Mouse (Mus musculus): ENCODE measurements at regions not wholly inside any gene's neighbourhood (a gene's known extent, or its start where the extent isn't known, plus 50 kb on each side); places are given as distances from the start of the nearest gene placed in this dataset.

- DNase-seq (ENCODE audit: low read depth, low spot score) = no peak
These were observed 293.5 kb upstream of the Trpc7 start for GRCm38 (mm10) chr13:57189246-57189645.

DNA sequence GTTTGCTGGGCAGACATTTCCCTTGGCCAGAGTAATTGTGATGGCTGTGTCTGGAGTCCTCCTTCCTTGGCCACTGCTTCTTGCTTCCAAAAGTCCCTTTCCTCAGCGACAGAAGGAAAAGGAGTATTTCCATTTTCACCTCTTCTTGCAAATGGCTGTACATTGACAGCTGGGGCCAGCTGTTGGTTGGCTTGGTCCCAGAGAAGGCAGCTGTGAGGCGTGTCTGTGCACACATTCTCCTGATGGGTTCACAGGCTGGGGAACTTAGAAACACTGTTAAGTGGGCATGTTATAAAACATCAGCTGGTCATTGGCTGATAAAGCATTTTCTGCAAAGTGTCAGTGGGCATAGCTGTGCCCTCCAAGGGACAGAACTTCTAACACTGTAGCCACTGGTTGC lies 290.4 kb upstream of the Trpc7 start:
- no peak for DNase-seq (ENCODE audit: low read depth, low spot score)

DNA sequence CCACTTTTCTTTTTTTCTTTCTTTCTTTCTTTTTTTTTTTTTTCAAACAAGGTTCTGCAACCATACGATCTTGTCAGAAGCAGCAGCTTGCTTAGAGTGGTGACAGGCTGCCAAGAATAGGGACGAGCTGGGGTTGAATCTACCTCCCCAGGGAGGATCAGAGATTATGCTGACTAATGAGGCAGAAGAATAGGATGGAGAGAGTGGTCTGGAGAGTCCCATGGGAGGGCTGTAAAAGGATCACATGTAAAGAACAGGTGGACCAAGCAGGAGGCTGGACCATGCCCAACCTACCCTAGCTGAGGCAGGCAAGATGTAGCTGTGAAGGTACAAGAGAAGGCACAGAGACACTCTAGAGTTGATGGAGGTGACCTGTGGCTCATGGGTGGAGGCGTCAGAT lies 274.4 kb upstream of the Trpc7 start:
- no peak for DNase-seq (ENCODE audit: low read depth, low spot score)

DNA sequence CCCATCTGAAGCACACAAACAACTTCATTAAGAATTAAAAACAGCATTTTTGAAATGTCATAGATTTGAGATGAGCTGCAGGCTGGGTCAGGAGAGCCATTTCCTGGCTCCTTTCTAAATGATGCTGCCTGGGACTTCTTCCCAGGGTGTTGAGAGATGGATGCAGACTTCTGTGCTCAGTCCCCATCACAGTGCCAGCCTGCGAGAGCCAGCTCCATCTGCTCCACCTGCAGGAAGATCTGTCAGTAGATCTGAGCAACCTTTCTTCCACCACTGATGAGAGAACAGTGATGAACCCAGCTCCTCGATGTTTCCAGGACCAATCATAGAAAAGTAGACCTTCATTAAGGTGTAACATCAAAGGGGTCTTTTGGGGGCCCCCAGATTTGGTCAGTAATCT lies 273.8 kb upstream of the Trpc7 start:
- DNase-seq (ENCODE audit: low read depth, low spot score) = no peak

DNA sequence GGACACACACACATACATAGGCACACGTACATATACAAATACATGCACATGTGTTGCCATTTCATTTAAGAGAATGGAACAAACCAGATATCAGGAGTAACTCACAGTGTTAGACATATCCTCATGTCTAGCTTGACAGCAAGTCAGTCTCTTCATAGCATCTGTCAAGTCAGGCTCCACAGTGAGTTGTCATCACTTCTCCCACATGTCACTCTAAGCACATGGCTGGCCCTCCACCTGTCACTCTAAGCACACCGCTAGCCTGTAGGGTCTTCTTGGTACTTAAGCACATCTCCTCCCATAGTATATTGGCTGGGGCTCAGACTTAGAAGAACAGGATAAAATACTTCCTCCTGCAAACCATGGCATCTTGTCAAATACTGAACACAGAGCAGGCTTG lies 269.6 kb upstream of the Trpc7 start:
- DNase-seq (ENCODE audit: low read depth, low spot score) = no peak

DNA sequence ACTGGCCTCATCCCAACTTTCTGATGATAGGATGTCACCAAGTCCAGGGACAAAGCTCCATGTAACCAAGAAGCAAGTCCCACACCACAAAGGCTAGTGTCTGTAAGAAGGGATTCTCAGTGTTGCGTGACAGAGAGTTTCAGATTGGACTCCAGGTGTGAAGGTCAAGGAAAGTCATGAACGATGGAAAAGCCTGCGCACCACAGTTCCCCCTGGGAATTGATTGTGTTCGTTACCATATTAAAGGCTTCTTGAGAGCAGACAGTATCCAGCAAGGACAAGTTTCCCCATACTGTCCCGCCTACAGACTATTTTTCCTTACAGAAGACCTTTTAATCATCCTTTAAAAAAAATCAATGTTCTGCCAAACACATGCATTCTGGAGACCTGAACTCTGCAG lies 257.0 kb upstream of the Trpc7 start:
- no peak for DNase-seq (ENCODE audit: low read depth, low spot score)

- no peak for DNase-seq (ENCODE audit: low read depth, low spot score)
These were observed 251.8 kb upstream of the Trpc7 start for GRCm38 (mm10) chr13:57147623-57148022.

GRCm38 (mm10) chr13:57146708-57147107 lies 250.9 kb upstream of the Trpc7 start:
- DNase-seq (ENCODE audit: low read depth, low spot score) = no peak

DNA sequence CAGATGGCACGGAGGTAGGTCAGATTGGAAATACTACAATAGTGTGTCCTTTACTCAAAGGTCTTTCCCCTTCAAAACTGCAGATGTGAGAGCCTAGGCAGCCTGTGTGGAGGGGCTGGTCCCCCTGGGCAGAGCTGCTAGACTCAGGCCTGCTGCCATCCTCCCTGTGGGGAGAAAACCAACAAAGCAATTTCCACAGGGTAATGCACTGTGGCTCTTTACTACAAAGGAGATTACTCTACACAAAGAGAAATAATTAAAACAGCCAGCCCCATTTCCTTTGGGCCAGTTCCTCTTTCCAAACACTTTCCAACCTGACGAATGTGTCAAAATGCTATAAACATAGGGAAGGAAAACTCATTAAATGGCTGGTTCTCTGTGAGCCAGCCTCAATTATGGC lies 250.0 kb upstream of the Trpc7 start:
- DNase-seq (ENCODE audit: low read depth, low spot score) = peak; percentile 24

DNA sequence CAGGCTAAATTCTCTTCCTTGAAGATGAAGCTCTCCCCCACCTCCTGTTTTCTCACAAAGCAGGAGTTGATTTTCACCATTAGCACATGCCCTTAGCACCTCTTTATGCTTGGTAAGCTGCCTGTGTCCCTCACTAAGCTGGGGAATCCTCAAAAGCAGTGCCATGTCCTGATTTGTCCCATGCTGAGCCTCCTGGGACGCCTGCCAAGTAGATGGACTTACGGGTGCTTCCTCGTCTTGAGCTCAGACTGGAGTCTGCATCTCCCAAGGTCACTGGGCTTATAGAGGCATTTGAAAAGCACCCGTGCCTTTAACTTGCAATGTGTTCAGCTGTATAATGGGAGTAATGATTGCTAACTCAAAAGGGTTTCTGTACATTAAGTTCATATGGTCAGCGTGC lies 247.1 kb upstream of the Trpc7 start:
- DNase-seq (ENCODE audit: low read depth, low spot score) = no peak

DNA sequence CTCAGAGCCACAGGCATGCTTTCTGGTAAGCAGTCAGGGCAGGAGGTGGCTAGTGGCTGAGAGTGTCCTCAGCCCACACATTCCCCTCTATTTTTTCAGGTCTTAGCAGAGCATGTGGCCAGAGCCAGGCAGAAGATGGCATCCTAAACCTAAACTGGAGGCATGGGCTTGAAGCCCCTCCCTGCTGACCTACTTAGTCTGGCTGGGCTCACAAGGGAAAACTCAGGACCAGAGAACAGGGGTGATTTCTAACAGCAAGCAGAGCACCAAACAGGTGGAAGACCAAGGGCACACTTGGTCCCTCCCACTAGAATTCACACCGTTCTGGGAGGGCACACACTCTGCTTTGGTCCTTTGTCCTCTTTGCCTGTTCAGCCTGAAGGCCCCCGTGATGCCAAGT lies 246.6 kb upstream of the Trpc7 start:
- no peak for DNase-seq (ENCODE audit: low read depth, low spot score)

GRCm38 (mm10) chr13:57115936-57116335 lies 220.1 kb upstream of the Trpc7 start:
- no peak for DNase-seq (ENCODE audit: low read depth, low spot score)

- no peak for DNase-seq (ENCODE audit: low read depth, low spot score)
These were observed 212.2 kb upstream of the Trpc7 start for GRCm38 (mm10) chr13:57107956-57108355.

DNA sequence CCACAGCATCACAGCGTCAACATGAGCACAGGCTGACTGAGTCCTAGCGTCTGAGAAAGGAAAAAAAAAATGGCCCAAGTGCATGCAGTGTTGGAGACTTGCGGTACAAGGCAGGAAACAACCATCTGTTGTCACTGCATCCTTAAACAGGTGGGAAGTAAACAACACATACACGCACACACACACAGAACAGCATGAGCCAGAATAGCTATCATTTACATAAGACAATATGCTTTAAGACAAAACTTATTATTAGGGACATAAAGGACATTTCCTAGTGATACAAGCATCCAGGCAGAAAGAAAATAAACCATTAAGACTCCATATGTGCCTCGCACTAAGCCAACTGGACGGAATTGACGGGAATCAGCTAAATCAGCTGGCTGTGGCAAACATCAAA lies 203.8 kb upstream of the Trpc7 start:
- DNase-seq (ENCODE audit: low read depth, low spot score) = no peak

GRCm38 (mm10) chr13:57091886-57092285 lies 196.1 kb upstream of the Trpc7 start:
- DNase-seq (ENCODE audit: low read depth, low spot score) = no peak

GRCm38 (mm10) chr13:57089381-57090075 lies 193.7 kb upstream of the Trpc7 start:
- DNase-seq (ENCODE audit: low read depth, low spot score) = no peak

DNA sequence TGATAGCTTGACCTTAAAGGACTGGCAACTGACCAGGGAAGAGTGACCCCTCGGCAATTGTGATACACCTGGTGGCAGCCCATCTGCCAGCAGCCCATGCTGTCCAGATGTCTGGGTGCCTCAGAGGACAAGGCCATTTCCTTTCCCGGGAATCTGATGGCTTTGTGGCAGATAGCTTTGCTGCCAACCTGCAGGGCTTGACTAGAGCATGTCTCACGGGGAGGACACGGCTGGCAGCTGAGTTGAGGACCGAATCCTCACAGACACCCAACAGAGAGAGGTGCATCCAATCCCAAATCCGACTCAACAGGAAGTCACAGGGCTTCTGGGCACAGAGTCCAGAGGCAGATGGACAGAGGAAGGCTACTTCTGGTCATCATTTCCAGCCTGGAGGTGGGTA lies 192.2 kb upstream of the Trpc7 start:
- DNase-seq (ENCODE audit: low read depth, low spot score) = no peak

DNA sequence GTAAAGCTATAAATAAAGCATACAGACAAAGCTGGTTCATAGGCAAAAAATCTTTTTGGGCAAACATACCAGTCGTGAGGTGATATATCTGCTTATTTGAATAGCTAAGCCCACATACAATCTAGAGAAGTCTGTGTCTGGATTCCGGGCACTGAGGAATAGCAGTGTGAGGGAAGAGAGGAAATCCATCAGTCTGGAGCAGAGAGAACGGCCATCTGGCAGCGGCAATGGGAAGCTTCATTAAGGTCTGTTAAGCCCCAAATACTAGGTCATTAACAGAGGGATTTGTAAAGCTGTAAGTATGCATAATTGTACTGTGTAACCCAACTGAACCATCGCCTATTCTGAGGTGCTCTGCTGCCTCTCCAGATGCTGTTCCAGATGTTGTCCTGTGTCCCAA lies 191.6 kb upstream of the Trpc7 start:
- DNase-seq (ENCODE audit: low read depth, low spot score) = no peak

DNA sequence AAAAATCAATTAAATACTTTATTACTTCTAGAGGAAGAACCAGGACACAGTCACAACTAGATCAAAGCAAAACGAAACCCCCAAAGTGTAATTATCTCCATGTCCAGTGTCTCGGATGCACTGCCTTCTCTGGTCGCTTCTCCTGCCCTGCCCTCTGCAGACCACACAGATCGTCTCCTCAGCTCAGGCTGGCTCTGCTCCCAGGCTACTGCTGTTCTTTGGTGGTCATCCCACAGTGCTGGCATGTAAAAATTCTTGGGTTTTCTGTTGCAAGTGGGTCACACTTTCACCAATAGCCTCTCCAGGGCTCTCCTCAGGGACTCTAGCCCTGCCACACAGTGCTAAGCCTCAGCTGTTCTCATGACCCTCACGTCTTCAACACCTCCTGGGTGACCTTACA lies 188.0 kb upstream of the Trpc7 start:
- no peak for DNase-seq (ENCODE audit: low read depth, low spot score)

GRCm38 (mm10) chr13:57070479-57070878 lies 174.7 kb upstream of the Trpc7 start:
- no peak for DNase-seq (ENCODE audit: low read depth, low spot score)

DNA sequence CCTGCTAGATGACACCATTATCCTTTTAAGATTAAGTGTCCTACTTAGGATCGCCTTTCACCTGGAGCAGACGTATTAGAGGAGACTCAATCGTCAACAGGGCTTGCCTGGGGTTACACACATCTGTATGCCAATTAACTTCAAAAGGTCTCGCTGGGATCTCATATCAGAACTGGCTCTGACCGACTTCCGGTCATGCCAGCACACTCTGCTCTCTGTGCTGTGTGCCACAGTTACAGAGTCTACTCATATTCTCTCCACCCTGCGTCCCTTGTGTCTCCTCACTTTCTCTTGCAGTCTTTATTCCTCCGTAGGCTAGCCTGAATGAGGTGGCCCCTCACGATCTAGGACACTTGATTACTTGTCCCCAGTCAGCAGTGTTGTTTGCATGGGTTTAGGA lies 165.9 kb upstream of the Trpc7 start:
- DNase-seq (ENCODE audit: low read depth, low spot score) = no peak

DNA sequence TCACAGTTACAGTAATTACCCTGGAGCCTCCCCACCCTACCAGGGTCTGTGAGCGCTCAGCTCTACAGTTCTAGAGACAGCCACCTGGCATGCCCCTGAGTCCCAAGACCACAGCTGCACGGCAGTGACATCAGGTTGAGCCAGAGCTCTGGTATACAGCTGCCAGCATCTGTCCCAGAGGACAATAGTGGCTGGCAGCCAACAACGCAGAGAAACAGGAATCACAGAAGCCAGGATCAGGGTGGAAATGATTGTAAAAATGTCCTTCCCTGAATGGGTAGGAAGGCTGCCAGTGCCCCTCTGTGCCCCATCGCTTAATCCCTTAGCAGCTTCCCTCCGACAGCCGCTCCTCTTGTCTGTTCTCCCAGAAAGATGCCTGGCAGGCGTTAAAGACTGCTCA lies 165.3 kb upstream of the Trpc7 start:
- peak; percentile 20 for DNase-seq (ENCODE audit: low read depth, low spot score)

DNA sequence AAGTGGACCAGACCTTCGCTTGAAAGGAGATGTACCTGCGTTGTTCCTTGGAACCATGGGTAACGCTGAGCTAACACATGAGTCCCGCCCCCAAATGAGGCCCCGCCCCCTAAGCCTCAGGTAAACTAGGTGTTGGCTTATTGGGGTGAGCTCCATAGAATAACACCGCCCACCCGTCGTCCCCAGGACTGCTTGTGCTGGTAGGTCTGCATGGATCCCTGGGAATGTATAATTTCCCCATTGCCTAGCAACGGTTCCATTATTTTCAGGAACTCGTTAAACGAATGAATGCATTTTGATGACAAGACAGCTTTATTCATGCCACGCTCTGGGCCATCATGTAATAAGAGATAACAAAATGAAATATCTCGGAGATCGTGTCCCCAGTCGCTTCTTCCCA lies 161.0 kb upstream of the Trpc7 start:
- no peak for DNase-seq (ENCODE audit: low read depth, low spot score)
